Mouse (Mus musculus) C2C12 (cell line): ENCODE measurements around the gene Lef1. TPM values are rescaled to one million over a fixed set of nuclear protein-coding genes. Genes with fewer than 3 reads are reported as not detected.

Source experiments
- H3K27me3 ChIP-seq: one replicate; pipeline ENCODE4 v1.6.1; 2011; ENCODE audit not compliant: control insufficient read depth, insufficient read depth, insufficient read length
- H3K36me3 ChIP-seq: one replicate; pipeline ENCODE4 v1.6.1; 2011; ENCODE audit not compliant: control insufficient read depth, insufficient read depth
- H3K4me3 ChIP-seq: one replicate; pipeline ENCODE4 v1.5.1; 2011; ENCODE audit warnings: mild to moderate bottlenecking, control low read depth; ENCODE audit not compliant: poor library complexity, insufficient read depth, severe bottlenecking
- H3K79me2 ChIP-seq: one replicate; pipeline ENCODE4 v1.6.1; 2011; ENCODE audit not compliant: control insufficient read depth, insufficient read depth
- H3K79me3 ChIP-seq: one replicate; pipeline ENCODE4 v1.6.1; 2011; ENCODE audit warnings: low read depth, control low read depth
- H3ac ChIP-seq: one replicate; pipeline ENCODE3; 2011; ENCODE audit warnings: low read depth; ENCODE audit not compliant: control insufficient read depth, insufficient read length
- CEBPB ChIP-seq: IDR thresholded peaks from one replicate; pipeline ENCODE4 v1.6.1; 2011; ENCODE audit warnings: low read depth, mild to moderate bottlenecking, control low read depth, moderate library complexity
- CTCF ChIP-seq: IDR thresholded peaks from one replicate; pipeline ENCODE4 v1.5.1; 2011; ENCODE audit not compliant: control insufficient read depth, insufficient read depth, insufficient read length
- FOSL1 ChIP-seq: IDR thresholded peaks from one replicate; pipeline ENCODE4 v1.8.0; 2011; ENCODE audit warnings: mild to moderate bottlenecking, low read length; ENCODE audit not compliant: poor library complexity, insufficient read depth, severe bottlenecking
- MAX ChIP-seq: IDR thresholded peaks from one replicate; pipeline ENCODE4 v1.6.1; 2011; ENCODE audit warnings: mild to moderate bottlenecking, control low read depth
- MYOD1 ChIP-seq: IDR thresholded peaks from one replicate; pipeline ENCODE4 v1.6.1; 2011; ENCODE audit warnings: low read depth; ENCODE audit not compliant: control insufficient read depth, insufficient read length
- MYOG ChIP-seq: IDR thresholded peaks from one replicate; pipeline ENCODE4 v1.6.1; 2011; ENCODE audit not compliant: control insufficient read depth, insufficient read length; ENCODE audit errors: extremely low read depth
- USF1 ChIP-seq: IDR thresholded peaks from one replicate; pipeline ENCODE4 v1.6.1; 2011; ENCODE audit warnings: low read depth, mild to moderate bottlenecking, control low read depth, moderate library complexity
- polyA plus RNA-seq: library from polyadenylated mRNA; unstranded; fragments of >200 nt; fragmentation: generic; extraction: Trizol; gene quantifications from one replicate; pipeline ENCODE4 v1.2.1, GENCODE M21; 2012; ENCODE audit warnings: missing spikeins

The Lef1 gene
- polyA plus RNA-seq, 1 experiment: 4.6 TPM

GRCm38 (mm10) chr3:131105940-131106401 is 4.3 kb upstream of the Lef1 start:
- Histone ChIP-seq H3K79me3 (no peaks in the 10 kb centered on the region), H3K4me3 (no peak overlapping the region), H3K27me3 (no peaks in the 10 kb centered on the region), H3K36me3 (no peaks in the 10 kb centered on the region), H3ac (no peak overlapping the region), H3K79me2 (no peaks in the 10 kb centered on the region)
- TF ChIP-seq MAX (no peak), MYOG (no peak), MYOD1 (no peak), USF1 (no peak), CEBPB (no peak), FOSL1 (no peak), CTCF (no peak)

- Histone ChIP-seq H3K79me3 (no peaks in the 10 kb centered on the region), H3ac (no peak overlapping the region), H3K79me2 (no peaks in the 10 kb centered on the region), H3K36me3 (no peaks in the 10 kb centered on the region), H3K27me3 (no peaks in the 10 kb centered on the region), H3K4me3 (no peak overlapping the region)
- TF ChIP-seq CEBPB (no peak), CTCF (no peak)
These were observed 3.6 kb upstream of the Lef1 start for GRCm38 (mm10) chr3:131106451-131107291.

- TF ChIP-seq MAX (no peak), MYOG (no peak), FOSL1 (no peak), MYOD1 (no peak), CEBPB (no peak)
- Histone ChIP-seq H3ac (no peak overlapping the region), H3K4me3 (no peak overlapping the region), H3K79me3 (no peaks in the 10 kb centered on the region), H3K36me3 (no peaks in the 10 kb centered on the region), H3K79me2 (no peaks in the 10 kb centered on the region), H3K27me3 (no peaks in the 10 kb centered on the region)
These were observed 2.8 kb upstream of the Lef1 start for GRCm38 (mm10) chr3:131107301-131108093.

DNA sequence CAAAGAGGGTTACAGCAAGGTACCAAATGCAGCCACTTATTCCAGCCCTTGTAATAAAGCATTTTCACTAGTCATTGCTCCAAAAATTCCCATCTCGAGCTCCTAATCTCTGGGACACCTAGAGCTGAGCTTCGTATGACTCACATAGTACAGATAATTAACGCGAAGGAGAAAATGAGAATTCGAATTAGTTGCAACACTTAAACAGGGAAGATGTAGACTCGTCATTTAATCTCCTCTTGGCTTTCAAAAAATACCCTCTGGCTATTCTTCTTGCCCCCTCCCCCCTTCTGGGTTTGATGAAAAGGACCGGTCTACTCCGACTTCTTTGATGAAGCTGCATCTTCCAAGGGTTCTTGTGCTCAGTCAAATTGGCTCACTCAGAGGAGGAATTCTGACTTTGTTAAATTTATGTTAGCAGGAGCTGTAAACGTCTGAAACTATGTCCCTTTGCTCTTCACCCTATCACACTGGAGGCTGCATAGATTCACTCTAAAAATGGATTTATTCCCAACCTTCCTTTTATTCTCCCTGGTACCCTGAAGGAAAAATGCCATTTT is 2.1 kb upstream of the Lef1 start:
- Histone ChIP-seq H3K4me3 (no peak overlapping the region), H3K27me3 (no peaks in the 10 kb centered on the region)
- TF ChIP-seq CEBPB (no peak), MYOG (no peak), MAX (no peak), FOSL1 (no peak), MYOD1 (no peak), CTCF (no peak), USF1 (no peak)

GRCm38 (mm10) chr3:131109066-131109685 is 1.1 kb upstream of the Lef1 start:
- H3K79me2 ChIP-seq: no peaks in the 10 kb centered on the region
- no peak for TF ChIP-seq CEBPB
- no peak for TF ChIP-seq CTCF
- no peak for TF ChIP-seq MAX
- no peak for TF ChIP-seq FOSL1
- no peak for TF ChIP-seq MYOG
- H3K4me3 ChIP-seq: no peak overlapping the region
- H3ac ChIP-seq: no peak overlapping the region
- H3K36me3 ChIP-seq: no peaks in the 10 kb centered on the region
- H3K79me3 ChIP-seq: no peaks in the 10 kb centered on the region
- H3K27me3 ChIP-seq: no peaks in the 10 kb centered on the region

More for the DNA sequence above, 2.1 kb upstream of the Lef1 start:
- no peaks in the 10 kb centered on the region for H3K79me3 ChIP-seq
- H3ac ChIP-seq: no peak overlapping the region
- H3K79me2 ChIP-seq: no peaks in the 10 kb centered on the region
- no peaks in the 10 kb centered on the region for H3K36me3 ChIP-seq
